Mouse (Mus musculus) activated CD4-positive, CD25-positive, alpha-beta regulatory T cell (primary cell): ENCODE results near the gene Ptms. TPM values are rescaled to one million over a fixed set of nuclear protein-coding genes. Genes with fewer than 3 reads are reported as not detected.

Experiments used
- polyA plus RNA-seq, 2 experiments: library from polyadenylated mRNA; unstranded; fragments of 100-300 nt; shearing (Covaris generic); gene quantifications; one replicate each; pipeline ENCODE4 v1.2.1; 2017

The Ptms gene
- polyA plus RNA-seq: 10 to 100 TPM; 48.9 to 51.3 TPM

DNA sequence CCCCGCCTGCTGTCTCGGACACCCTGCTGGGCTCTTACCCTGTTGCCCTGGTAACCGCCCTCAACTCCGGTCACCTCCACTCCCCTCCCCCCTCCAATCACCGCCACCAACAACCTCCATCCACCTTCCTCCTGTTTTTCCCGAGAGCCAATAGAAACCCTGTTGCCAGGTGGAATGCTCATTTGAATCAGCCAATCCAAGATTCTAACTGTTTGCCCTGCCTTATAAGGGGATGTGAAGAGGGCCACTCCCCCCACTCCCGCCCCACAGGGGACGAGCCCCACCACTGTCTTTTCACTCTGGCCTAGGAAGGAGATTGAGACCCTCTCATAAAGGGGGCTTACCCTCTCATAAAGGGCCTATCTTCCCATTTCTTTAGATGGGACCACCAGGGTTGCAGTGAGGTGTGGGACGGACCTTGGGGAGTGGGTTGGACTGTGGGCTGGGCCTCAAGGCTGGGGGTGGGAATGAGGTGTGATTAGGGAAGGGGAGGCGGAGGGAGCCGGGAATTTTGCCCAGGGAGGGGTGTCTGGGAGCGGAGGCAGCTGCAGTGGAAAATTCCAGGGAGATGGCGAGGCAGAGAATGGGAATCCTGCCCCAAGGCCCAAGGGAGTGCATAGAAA lies at the start of gene Ptms:
Ptms (minus strand) TSS at position 409 of the 623 bp plus-strand sequence.

DNA sequence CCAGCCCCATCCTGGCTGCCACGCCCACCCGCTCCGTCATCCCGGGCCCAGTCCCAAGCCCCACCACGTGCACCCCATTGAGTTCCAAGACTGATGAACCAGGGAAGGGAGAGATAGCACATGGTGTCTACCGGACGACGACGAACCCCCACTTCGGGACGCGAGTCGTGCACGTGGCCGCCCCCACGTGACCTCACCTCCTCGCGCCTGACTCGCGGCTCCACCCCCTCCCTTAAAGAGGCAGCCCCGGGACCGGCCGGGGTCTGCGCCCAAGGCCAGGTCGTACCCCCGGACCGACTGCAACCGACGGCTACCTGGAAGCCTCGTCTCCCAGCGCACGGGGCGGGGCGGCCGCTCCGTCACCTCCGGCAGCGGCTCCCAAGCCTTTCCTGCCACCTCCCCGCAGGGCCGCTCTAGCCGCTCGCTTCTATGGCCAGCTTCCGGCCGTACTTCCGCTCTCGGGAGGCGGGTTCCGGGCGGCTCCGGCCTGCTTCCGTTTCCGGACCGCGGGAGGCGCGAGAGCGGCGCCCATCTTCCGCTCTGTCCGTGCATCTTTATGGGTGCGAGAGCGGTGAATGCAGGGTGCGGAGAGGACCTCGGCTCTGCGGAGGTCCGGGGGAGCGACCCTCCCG lies 45.3 kb upstream of the Ptms start, which contains the start of gene Cops7a:
Cops7a (minus strand) TSS at position 451 of the 632 bp plus-strand sequence.

DNA sequence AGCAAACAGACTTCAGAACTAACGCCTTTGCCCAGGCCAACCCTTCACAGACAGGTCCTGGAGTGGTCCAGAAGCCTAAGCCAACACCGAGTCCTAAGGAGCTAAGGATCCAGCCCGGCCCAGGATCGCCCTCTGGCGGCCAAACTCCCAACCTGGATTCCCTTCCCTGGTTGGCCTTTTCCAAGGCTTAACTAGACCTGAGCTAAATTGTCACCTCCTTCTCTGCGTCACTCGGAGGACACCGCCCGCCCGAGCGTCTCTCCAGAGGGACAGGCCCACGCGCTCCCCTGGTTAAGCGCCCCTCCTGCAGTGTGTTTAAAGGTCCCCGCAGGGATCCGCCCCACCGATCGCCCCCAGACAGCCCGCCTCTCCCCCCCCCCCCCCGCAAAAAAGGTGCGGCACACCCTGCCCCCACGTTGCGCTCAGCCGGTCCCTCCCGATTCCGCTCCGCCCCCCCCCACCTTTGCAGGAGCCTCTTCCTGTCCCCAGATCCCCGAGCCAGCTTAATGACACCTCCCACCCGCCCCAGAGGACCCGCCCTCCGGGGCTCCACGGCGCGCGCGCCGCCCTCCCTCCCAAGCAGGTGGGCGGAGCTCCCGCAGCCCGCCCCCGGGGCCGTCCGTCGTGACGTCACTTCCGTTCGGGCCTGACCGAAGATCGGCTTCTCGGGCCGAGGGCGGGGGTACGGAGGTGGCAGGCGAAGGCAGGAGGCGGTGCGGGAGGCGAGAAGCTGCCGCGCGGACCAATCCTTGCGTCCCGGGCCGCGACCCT lies 11.0 kb upstream of the Ptms start, which contains the start of gene Mlf2:
Mlf2 (plus strand) TSS at position 633 of the 771 bp plus-strand sequence.

DNA sequence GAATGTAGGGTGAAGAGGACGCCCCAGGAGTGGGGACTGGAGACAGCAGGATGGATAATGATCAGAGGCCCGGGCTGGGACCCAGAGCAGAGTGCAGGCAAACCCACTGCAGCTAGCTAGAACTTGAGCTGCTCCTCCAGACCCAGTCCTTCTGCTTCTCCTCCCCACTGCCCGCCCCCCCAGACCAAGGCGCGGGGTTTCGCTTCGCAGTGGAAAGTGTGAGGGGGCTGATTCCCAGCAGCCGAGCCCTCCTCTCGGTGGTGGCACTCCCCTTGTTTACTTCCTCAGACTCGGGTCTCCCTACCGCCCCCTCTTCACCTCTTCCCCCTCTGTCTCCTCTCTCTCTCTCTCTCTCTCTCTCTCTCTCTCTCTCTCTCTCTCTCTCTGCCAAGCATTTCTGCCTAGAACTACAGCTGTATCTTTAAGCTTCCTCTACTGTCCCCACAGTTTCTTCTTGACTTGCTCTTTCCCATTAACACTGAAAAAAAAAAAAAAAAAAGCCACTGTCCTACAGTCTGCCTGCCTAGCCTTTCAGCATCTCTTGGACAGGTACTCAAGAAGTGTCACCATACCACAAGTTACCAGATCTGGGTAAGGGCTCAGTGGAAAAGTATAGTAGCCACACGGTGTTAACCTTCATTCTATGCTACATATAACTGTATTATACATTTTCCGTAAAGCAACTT lies 8.2 kb downstream of the Ptms start, which contains the start of gene Lag3:
Lag3 (minus strand) TSS at position 173 of the 686 bp plus-strand sequence.

DNA sequence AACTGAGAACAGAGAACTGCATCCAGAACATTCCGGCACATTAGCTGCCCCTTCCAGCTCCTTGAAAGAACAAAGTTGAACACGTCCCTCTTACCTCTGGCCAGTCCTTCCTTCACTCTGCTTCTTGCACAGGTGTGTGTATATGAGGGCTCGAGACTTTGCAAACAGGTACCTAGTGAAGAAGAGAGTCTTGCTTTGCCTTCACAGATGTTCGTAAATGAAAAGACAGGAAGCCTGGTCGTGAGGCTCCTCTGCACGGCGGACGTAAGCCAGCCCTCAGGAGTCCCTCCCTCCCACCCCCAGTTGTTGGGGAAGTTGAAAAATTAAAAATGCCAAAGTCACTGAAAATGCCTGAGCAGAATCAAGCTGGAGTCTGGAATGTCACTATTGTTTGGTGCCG lies 31.9 kb downstream of the Ptms start, which contains the start of gene Cd4:
Cd4 (minus strand) TSS at position 236 of the 400 bp plus-strand sequence.

Other genes starting within 250 kb of the Ptms start
- 100 to 1,000 TPM; 250 to 341 TPM for gene Emg1, start 207.9 kb downstream of the Ptms start, polyA plus RNA-seq
- gene Phb2, start 207.8 kb downstream of the Ptms start, polyA plus RNA-seq: 100 to 1,000 TPM; 199 to 262 TPM
- gene Ptpn6, start 181.4 kb downstream of the Ptms start, polyA plus RNA-seq: 100 to 1,000 TPM; 271 to 272 TPM
- gene Grcc10, start 178.7 kb downstream of the Ptms start, polyA plus RNA-seq: 100 to 1,000 TPM; 443 to 508 TPM
- not detected for gene Gm45234, start 164.1 kb downstream of the Ptms start, polyA plus RNA-seq
- gene Atn1, start 163.6 kb downstream of the Ptms start, polyA plus RNA-seq: 10 to 100 TPM in 1 of 2 experiments, 1 to 10 TPM in 1; 3.7 to 10.9 TPM
- gene Eno2, start 150.4 kb downstream of the Ptms start, polyA plus RNA-seq: 1 to 10 TPM; 3.3 to 7.1 TPM
- gene Lrrc23, start 140.4 kb downstream of the Ptms start, polyA plus RNA-seq: 1 to 10 TPM in 1 of 2 experiments, not detected in 1; 2.7 TPM
- 1 to 10 TPM; 2.1 to 9.7 TPM for gene Spsb2, start 111.4 kb downstream of the Ptms start, polyA plus RNA-seq
- 100 to 1,000 TPM; 147 to 163 TPM for gene Tpi1, start 105.8 kb downstream of the Ptms start, polyA plus RNA-seq
- 10 to 100 TPM; 71.4 to 93.4 TPM for gene Usp5, start 90.6 kb downstream of the Ptms start, polyA plus RNA-seq
- gene Cdca3, start 90.6 kb downstream of the Ptms start, polyA plus RNA-seq: 10 to 100 TPM; 22.6 to 23.4 TPM
- under 1 TPM in 1 of 2 experiments, not detected in 1; 0.25 TPM for gene Gnb3, start 79.8 kb downstream of the Ptms start, polyA plus RNA-seq
- under 1 TPM; 0.09 to 0.49 TPM for gene P3h3, start 62.4 kb downstream of the Ptms start, polyA plus RNA-seq
- under 1 TPM; 0.26 to 0.48 TPM for gene Gpr162, start 56.1 kb downstream of the Ptms start, polyA plus RNA-seq
- 100 to 1,000 TPM; 318 to 460 TPM for gene Cd4, start 31.9 kb downstream of the Ptms start, polyA plus RNA-seq
- 10 to 100 TPM in 1 of 2 experiments, 1 to 10 TPM in 1; 7.9 to 13.9 TPM for gene Lag3, start 8.4 kb downstream of the Ptms start, polyA plus RNA-seq
- gene Mlf2, start 11.3 kb upstream of the Ptms start, polyA plus RNA-seq: 100 to 1,000 TPM; 180 to 204 TPM
- gene Cops7a, start 45.4 kb upstream of the Ptms start, polyA plus RNA-seq: 10 to 100 TPM; 63.1 to 67.0 TPM
- gene Pianp, start 76.6 kb upstream of the Ptms start, polyA plus RNA-seq: under 1 TPM; 0.27 to 0.44 TPM
- gene Zfp384, start 89.0 kb upstream of the Ptms start, polyA plus RNA-seq: 10 to 100 TPM; 61.9 to 62.5 TPM
- 100 to 1,000 TPM in 1 of 2 experiments, 10 to 100 TPM in 1; 69.9 to 101 TPM for gene Ing4, start 119.7 kb upstream of the Ptms start, polyA plus RNA-seq
- gene Acrbp, start 129.6 kb upstream of the Ptms start, polyA plus RNA-seq: 10 to 100 TPM; 11.4 to 13.3 TPM
- 10 to 100 TPM; 17.3 to 20.6 TPM for gene Lpar5, start 147.8 kb upstream of the Ptms start, polyA plus RNA-seq
- gene Chd4, start 175.9 kb upstream of the Ptms start, polyA plus RNA-seq: 10 to 100 TPM; 59.3 to 68.3 TPM
- gene Nop2, start 211.8 kb upstream of the Ptms start, polyA plus RNA-seq: 10 to 100 TPM; 26.8 to 42.5 TPM
- 10 to 100 TPM; 20.1 to 25.5 TPM for gene Iffo1, start 225.1 kb upstream of the Ptms start, polyA plus RNA-seq
- 100 to 1,000 TPM; 334 to 346 TPM for gene Gapdh, start 246.4 kb upstream of the Ptms start, polyA plus RNA-seq